Mouse (Mus musculus) kidney, postnatal 10 days (tissue): ENCODE data around the gene Pdk2.
A peak's percentile ranks its signal among the peaks of the same experiment; 100 is the strongest.

Experiments used
- DNase-seq: peaks from one replicate; pipeline ENCODE4 v3.0.0; 2021; ENCODE audit warnings: mixed read lengths

Gene Pdk2

DNA sequence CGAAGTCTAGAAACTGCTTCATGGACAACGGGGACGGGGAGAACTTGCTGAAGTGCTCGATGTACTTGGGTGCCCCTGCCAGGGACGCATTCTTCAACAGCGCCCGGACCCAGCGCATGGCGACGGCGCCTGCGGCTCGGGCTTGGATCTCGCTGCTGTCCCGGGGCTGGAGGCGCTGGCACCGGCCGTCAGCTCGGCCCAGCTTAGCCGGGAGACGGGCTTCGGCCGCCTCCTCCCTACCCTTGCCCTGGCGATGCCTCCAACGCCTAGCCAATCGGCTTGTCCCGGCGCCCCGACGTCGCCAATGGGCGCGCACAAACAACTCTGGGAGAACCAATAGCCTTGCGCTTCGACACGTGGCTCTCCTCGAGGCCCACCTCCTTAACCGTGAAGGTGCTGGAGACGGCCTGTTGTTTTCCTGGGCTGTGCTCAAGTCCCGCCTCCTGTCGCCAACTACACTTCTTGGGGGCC, at the start of gene Pdk2:
Pdk2 (minus strand) TSS at position 216 of the 471 bp plus-strand sequence.
- peak; percentile 97 for DNase-seq

DNA sequence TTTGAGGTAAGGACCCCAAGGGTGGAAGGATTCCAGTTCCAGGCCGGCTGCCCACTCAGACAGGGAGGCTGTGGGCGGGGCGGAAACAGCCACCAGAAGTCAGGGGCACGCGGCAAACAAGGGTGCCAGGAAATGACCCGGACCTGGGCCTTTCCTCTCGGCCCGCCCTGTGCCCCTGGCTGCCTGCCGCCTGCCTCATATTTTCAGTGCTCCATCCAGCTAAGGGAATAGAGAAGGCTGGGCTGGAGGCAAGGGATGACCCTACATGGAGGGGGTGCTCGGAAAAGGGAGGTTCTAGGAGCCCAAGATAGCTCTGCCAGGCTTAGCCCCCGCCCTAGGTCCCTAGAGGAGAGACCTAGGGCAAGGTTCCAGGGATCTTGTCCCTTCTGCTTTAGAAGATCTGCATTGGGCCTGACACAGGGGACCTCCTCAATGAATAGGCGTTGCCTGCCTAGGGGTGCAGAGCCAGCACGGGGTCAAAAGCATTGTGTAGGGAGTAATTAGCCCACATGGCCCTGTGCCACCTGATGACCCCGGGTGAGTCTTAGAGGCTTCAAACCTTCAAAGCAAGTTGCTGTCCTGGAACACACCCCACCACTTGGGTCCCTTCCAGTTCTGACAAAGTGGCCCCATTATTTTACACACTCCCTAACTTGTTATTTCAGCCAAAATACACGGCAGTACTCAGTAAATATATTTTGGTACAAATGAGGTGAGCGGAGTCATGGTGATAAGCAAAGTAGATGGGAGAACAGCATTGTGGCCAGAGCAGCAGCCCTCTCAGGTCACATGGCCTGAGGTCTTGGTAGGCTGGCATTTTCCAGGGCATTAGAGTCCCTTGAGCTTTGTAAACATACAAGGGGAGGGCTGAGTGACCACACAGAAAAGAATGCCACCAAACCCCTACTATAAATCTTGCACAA, 48.0 kb upstream of the Pdk2 start:
- DNase-seq = peak; percentile 82

- DNase-seq = no peak
These were observed 47.1 kb upstream of the Pdk2 start for GRCm38 (mm10) chr11:95088286-95088685.

GRCm38 (mm10) chr11:95087301-95088228, 46.4 kb upstream of the Pdk2 start:
- DNase-seq = peak; percentile 67

- no peak for DNase-seq
These were observed 45.1 kb upstream of the Pdk2 start for GRCm38 (mm10) chr11:95086229-95086628.

GRCm38 (mm10) chr11:95085710-95086109, 44.6 kb upstream of the Pdk2 start:
- no peak for DNase-seq

GRCm38 (mm10) chr11:95084811-95085382, 43.7 kb upstream of the Pdk2 start:
- DNase-seq = no peak

GRCm38 (mm10) chr11:95084175-95084574, 43.0 kb upstream of the Pdk2 start:
- DNase-seq = peak; percentile 22

DNA sequence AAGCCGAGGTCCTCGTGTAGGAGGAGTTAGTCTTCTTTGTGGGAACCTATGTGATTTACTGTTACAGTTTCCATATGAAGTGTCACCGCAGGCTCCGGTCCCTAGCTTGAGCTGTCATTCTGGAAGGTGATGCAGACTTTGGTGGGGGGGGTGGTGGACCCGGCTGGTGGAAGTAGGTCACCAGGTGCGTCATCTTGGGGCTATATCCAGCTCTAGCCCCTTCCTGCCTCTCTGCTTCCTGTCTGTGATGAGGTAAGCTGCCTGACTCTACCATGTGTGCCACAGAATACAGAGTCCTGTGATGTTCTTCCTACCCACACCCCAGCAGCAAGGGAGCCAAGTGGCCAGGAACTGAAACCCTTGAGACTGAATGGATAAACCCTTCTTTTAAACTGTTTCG, 41.7 kb upstream of the Pdk2 start:
- DNase-seq = no peak

DNA sequence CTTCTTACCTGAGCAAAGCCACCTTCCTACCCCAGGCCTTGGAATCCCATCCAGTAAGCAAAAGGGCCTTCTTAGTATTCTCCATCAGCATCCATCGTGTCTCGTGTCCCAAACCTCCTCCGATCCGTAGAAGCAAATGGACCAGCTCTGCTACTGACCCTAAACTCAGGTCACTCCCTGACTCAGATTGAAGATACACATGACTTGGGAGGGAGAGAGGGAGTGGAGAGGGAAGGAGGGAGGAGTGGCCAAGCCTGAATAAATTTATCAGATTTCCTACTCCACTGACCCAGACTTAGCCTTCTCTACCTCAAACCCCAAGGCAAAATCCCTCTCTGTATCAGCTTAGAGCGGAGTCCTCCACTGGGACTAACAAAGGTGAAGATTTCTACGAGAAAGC, 39.6 kb upstream of the Pdk2 start:
- no peak for DNase-seq

DNA sequence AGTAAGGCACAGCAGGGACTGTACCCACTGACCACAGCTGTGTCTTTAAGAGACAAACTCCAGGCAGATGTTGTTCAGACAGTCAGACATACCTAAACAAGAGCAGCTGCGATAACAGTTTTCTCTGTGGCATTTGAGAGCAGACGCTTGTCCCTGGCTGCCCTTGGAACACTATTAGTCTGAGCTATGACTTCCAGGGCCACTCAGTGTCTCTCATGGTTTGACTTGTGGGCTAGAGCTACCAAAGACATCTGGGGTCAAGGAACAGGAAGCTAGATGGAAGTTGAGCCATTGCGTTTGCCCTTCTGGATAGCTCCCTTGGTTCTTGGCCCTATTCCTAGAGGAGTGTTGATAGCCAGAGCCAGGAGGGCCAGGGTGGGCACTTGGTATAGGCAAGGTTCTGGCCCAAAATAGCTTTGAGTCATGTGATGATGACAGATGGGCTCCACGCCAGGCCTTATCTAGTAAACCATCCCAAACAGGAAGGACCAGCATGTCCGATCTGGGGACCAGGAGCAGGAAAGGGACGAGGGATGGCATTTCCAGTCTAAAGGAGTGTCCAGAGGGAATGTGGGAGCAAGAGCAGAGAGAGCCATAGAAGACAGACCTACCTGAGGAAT, 38.2 kb upstream of the Pdk2 start:
- DNase-seq = peak; percentile 81

- no peak for DNase-seq
These were observed 36.8 kb upstream of the Pdk2 start for GRCm38 (mm10) chr11:95077956-95078355.

DNA sequence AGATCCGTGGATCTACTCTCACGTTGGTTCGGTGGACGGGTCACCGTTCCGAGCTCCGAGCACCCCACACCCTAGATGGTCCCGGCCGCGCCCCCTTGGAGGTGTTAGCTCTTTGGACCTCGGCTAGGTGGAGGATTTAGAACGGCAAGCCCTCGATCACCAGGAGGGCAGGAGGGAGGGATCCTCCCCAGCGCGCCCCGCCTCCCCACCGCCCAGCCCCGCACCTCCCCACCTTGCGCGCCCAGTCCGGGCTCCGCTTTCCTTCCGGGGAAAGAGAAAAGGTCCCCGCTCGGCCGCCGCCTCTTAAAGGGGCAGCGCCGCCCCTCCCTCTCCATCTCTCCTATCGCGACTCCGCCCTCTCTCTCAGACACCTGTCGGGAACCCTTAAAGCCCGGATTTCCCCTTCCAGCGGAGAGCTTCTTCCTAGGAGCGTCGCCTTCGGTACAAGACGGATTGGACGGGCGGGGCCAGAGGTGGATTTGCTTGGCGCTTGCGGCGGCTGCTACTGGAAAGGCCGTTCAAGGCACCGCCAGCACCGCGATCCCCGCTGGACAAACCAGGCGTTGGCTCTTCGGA, 35.5 kb upstream of the Pdk2 start, which contains the start of gene Itga3:
Itga3 (minus strand) TSS at position 266 of the 576 bp plus-strand sequence.
- peak; percentile 90 for DNase-seq

DNA sequence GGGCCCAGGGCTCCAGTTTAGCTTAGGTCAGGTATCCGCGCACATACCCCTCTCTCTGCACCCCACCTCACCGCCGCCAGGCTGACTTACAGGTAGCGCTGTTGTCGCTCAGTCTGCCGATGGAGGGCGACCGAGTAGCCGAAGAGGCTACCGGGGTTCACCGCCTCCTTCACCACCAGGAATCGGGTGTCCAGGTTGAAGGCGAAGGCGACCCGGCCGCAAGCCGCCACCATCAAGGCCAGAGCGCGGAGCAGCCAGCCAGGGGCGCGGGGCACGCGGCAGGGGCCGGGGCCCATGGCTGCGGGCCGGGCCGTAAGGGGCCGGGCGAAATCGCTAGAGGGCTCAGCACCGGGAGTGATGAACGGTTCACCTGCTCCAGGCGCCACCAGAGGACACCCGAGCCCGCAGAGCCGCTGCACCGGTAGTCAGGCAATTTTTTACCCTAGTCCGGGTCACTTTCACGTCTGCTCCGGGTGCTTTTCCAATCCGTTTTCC, 34.9 kb upstream of the Pdk2 start:
- DNase-seq = peak; percentile 81

GRCm38 (mm10) chr11:95075197-95076040, 34.3 kb upstream of the Pdk2 start:
- peak; percentile 63 for DNase-seq

- peak; percentile 28 for DNase-seq
These were observed 33.5 kb upstream of the Pdk2 start for GRCm38 (mm10) chr11:95074694-95075093.

GRCm38 (mm10) chr11:95073835-95074234, 32.7 kb upstream of the Pdk2 start:
- DNase-seq = peak; percentile 74

DNA sequence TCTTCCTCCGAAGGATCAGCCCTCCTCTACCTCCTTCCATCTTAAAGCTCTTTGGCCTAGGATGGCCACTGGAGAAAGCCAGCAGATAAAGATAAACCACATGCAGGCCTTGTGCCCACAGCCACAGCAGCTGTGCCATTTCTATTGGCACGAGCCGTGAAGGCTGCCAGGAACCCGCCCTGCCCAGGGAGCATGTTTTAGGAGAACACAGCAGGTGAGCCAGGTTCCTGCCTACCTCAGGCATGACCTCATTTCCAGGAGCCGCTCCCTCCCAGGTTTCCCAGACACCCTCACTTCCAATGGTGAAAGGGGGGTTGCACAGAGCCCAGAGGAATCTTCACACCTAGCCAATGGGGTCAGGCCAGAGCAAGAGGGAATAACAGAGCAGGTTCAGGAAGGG, 31.6 kb upstream of the Pdk2 start:
- DNase-seq = peak; percentile 48

- no peak for DNase-seq
These were observed 31.0 kb upstream of the Pdk2 start for GRCm38 (mm10) chr11:95072136-95072535.

DNA sequence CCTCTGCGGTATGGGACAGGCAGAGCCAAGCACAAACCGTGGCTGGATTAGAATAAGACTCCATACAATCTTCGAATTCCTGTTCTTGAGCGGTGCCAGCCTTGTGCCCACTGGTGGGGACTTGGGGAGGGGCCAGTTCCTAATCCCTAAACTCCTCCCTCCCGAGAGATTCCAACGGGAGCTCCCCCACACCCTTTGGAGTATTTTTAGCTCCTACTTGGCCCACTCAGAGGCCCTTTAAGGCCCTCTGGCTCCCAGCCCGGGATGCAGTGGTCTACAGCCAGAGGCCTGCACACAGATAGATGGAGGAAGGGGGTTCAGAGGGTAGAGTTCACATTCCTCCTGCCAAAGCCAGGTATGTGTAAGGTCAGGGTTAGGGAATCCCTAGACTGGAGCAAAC, 30.1 kb upstream of the Pdk2 start:
- peak; percentile 80 for DNase-seq
